Mouse (Mus musculus) layer of hippocampus, adult 2 months (tissue): ENCODE results near the gene Xrcc2. TPM values are rescaled to one million over a fixed set of nuclear protein-coding genes. Genes with fewer than 3 reads are reported as not detected.
"Not testable (repeated sequence)": the region's sequence is repeated elsewhere in the genome, so short reads cannot be mapped to it uniquely, and the experiment has no call there.

Experiments used
- DNase-seq, 2 experiments: peaks; one replicate each; pipeline ENCODE4 v3.0.0; 2022; ENCODE audit warnings: low spot score in 2 of 2
- H3K27ac ChIP-seq: fragments of 200-600 bp; 2 replicates; pipeline ENCODE4 v1.8.1; 2022
- H3K4me3 ChIP-seq: fragments of 200-600 bp; 2 replicates; pipeline ENCODE4 v1.8.1; 2022; ENCODE audit warnings: mild to moderate bottlenecking
- CTCF ChIP-seq: fragments of 200-600 bp; conservative IDR thresholded peaks from 2 replicates; pipeline ENCODE4 v1.8.1; 2022; ENCODE audit warnings: antibody characterized with exemption, mild to moderate bottlenecking, moderate library complexity
- total RNA-seq, 2 experiments: library from RNA; stranded (reverse); gene quantifications; 2 replicates each; pipeline ENCODE4 v1.2.3; 2021

Xrcc2 gene
- total RNA-seq, 2 experiments from 2014 or later = 6.4 to 6.9 TPM

DNA sequence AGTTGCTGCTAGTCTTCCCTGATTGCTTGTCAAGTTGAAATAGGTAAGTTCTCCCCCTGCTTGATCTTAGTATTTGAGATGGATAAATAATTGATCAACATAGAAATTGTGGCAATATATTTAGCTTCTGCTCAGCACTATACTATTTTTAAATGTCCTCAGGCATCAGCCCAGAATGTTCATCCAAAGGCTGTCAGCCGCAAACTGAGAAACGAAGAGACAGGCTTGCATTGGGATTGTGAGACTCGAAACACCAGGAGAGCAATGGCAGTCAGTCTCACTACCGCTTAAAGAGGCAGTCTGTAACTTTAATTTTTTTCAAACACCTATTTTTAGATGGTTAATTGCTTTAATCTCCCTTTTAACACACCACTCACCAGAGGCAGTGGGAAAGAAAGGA is 13.8 kb upstream of the Xrcc2 start:
- no peak overlapping the region for H3K4me3 ChIP-seq
- H3K27ac ChIP-seq = peak overlapping the region; percentile 28; the same call in 1 of the 2 replicates
- DNase-seq = no peak
- no peak for TF ChIP-seq CTCF

DNA sequence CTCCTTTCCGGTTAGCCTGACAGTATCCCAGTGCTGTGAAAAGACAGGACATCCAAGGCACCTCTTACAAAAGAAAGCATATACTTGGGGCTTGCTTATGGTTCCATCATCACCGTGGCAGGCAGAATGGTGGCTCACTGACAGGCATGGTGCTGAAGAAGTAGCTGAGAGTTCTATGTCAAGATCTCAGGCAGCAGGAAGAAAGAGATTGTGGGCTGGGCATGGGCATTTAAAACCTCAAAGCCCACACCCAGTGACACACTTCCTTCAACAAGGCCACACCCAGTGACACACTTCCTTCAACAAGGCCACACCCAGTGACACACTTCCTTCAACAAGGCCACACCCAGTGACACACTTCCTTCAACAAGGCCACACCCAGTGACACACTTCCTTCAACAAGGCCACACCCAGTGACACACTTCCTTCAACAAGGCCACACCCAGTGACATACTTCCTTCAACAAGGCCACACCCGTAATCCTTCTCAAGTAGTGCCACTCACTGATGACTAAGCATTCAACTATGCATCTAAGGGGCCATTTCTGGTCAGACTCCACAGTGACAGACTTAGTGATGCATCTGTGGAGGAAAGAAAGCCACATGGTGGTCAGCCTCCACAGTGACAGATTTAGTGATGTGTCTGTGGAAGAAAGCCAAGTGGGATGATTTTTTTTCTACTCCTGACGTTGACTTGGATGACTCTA is 7.5 kb upstream of the Xrcc2 start:
- H3K4me3 ChIP-seq, DNase-seq, H3K27ac ChIP-seq: not testable (repeated sequence)

DNA sequence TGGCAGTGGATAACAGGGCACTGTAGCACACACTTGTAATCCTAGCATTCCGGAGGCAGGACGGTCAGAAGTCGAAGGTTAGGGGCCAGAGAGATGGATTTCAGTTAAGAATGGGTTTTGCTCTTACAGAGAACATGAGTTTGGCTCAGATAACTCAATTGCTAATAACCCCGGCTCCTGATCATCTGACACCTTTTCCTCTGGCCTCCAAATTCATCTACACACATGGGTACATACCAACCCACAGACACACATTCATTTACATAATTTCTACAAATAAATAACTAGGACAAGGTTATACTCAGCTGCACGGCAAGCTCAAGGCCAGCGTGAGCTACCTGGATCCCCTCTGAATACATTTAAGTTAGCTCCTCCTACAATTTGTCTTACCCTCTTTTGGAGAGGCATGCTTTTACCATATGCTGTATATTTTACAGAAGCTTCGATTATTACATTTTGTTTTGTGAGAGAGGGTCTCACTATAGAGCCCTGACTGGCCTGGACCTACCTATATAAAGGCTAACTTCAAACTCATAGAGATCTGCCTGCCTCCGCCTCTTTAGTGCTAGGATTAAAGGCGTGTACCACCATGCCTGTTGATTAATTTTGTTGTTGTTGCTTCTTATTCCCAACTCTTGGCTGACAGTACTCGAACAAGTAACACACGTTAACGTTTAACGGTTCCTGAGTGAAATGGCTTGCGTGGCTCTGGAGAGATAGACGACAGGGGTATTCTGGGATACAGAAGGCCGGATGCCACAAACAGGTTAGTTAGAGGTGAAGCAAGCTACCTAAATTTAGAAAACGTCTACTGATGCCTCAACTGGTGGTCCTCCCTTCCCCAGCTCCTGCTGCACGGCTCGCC is 691 bp downstream of the Xrcc2 start:
- TF ChIP-seq CTCF = no peak
- H3K27ac ChIP-seq = peak overlapping the region; percentile 76
- peak overlapping the region; percentile 87 for H3K4me3 ChIP-seq
- DNase-seq = no peak

DNA sequence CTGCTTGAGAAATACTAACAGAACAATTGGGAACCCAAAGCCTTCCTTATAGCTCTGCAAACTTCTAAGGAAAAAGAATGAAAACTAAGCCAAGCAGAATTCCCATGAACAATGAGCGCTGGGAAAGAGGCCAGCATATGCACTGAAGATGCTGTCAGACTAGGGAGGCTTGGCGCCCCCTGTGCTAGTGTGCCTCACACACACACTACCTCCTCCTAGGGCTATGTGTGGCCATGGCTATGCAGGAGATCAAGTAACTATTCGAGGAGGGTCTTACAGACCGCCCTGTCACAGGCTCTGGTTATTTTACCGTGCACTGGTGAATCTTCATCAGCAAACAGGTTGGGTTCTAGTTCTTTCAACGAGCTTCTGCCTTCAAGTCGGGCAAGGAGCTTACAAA is 7.7 kb downstream of the Xrcc2 start:
- DNase-seq = no peak
- no peak overlapping the region for H3K4me3 ChIP-seq
- 0 out of 2 replicates have a peak, but pooled peaks have one; percentile 8 for TF ChIP-seq CTCF
- no peak overlapping the region for H3K27ac ChIP-seq

DNA sequence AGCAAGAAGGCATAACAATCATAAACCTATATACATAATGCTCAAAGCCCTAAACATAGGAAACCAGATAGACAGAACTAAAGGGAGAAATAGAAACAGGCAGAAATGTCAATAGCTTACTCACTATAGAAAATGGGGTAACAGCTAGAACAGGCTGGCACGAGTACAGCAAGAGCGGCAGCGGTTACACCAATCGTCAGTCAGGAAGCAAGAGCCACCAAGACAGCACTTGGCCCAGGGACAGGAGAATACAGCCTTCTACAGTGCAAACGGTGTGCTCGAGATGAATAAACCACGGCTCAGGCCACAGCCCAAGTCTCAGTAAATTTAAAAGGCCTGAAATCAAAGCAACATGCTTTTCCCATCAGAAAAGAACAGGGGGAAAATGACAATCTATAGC is 9.4 kb downstream of the Xrcc2 start:
- H3K27ac ChIP-seq = no peak overlapping the region
- no peak for DNase-seq
- TF ChIP-seq CTCF = no peak
- H3K4me3 ChIP-seq = no peak overlapping the region

DNA sequence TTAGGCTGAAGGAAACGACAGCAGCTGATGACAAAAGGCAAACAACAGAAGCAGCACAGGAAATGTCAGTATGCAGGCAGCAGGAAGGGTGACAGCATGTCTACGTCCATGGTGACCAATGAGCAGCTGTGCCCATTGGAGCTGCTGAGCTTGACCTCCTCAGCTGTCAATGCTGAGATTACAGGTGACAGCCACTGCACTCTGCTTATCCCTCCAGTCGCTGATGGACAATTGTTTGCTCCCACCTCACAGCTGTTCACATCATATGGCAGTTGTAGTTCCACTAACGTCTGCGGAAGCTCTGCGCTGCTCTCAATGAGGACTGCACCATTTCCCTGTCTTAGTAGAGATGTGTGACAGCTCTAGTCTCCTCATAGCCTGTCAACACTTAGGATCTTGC is 9.8 kb downstream of the Xrcc2 start:
- TF ChIP-seq CTCF = no peak
- DNase-seq = no peak
- Histone ChIP-seq H3K27ac (peak overlapping the region; percentile 16; the same call in 1 of the 2 replicates), H3K4me3 (no peak overlapping the region)

DNA sequence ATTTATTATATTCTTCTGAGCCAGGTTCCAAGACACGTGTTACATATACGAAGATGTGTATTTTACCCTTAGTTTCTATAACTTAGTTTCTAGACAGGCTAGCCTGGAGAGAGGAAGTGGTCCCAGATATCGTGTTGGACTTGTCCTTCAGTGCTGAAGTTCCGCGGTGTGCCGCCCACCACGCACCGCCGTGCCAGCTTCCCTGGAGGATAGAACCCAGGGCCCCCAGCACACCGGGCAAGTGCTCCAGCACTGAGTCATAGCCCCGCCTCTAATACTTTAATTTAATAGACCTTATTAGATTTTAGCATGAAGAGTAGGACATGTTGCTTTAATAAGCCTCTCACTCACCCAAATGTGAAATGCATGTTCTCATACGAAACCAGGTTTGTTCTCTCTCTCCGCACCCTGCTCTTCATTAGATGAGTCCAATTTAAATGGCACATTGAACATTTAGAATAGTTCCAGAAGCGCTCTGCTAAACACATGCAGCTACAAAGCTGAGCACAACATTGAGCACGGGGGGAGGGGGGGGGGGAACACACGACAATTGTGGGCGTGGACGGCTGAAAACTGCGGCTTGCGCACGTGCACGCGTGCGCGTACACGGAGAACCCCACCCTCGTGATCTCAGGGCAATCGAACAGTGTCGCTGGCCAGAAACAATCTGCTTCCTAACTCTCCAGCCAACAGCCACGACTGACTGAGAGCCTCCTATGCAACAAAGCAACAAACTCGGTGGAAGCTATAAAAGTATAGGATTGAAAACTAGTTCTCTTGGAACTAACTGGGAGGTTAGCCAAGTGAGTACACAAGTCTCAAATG is 33.7 kb downstream of the Xrcc2 start:
- TF ChIP-seq CTCF = no peak
- DNase-seq = no peak
- Histone ChIP-seq H3K4me3 (peak overlapping the region; percentile 41), H3K27ac (0 out of 2 replicates have a peak overlapping the region, but pooled peaks have one; percentile 46)

DNA sequence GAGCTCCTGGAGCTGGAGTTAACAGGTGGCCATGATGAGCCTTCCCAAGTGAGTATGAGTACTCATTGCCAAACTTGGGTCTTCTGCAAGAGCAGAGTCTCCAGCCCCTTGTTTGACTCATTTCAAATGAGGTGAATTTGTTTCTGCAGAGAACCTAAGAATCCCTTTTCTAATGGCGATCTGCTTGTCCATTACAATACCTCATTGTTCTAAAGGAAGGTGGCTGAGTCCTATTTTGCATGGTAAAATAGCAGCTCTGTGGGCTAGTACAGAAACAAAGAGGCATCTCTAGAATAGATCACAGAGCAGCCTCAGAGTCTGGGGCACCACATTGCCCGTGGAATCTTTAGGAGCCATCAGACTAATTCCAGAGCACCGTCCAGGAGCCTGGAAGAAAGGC is 34.6 kb downstream of the Xrcc2 start:
- Histone ChIP-seq H3K27ac (no peak overlapping the region), H3K4me3 (no peak overlapping the region)
- DNase-seq = no peak
- TF ChIP-seq CTCF = no peak

DNA sequence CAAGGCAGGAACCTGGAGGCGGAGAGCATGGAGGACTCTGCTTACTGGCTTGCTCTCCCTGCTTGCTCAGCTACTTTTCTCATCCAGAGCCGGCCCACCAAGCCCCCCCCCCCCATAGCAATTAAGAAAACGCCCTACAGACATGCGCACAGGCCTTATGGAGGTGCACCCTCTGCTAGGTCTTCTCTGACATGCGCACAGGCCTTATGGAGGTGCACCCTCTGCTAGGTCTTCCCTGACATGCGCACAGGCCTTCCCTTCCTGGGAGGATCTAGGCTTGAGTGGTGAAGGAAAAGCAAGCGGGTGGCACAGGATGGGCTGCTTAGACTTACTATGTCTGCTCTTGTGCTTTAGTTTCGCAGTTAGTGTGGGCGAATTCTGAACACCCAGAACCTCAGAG is 37.3 kb downstream of the Xrcc2 start:
- Histone ChIP-seq H3K4me3 (no peak overlapping the region), H3K27ac (no peak overlapping the region)
- no peak for DNase-seq
- TF ChIP-seq CTCF = no peak

DNA sequence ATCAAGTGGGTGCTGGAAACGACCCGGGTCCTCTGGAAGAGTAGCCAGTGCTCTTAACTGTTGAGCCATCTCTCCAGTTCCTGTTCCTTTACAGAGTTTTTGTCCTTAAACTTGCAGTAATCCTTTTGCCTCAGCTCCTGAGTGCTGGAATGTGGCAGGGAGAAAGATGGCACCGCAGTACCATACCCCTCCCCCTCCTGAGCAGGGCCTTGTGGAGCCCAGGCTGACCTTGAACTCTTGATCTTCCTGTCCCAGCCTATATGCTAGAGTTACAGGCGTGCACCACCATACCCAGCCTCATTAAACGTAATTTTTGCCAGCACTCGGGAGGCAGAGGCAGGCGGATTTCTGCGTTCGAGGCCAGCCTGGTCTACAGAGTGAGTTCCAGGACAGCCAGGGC is 38.9 kb downstream of the Xrcc2 start:
- DNase-seq = no peak
- H3K27ac ChIP-seq = no peak overlapping the region
- H3K4me3 ChIP-seq = no peak overlapping the region
- TF ChIP-seq CTCF = no peak

DNA sequence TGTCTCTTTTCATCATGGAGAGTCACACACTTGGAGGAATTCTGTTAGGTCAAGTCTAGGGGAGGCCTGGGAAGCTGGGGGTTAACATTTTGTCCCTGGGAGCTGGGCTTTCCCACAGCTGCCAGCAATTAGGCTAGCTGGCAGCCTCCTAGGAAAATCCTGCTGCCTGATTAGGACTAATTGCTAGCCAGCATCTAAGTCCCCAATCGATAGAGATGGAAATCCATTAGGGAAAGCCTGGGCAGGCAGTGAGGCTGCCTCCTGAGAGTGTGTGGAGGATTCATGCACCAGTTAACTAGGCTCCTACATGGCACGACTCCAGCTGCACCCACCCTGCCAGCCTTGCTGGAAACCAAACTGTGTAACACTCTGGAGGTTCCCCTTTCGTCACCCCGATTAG is 39.5 kb downstream of the Xrcc2 start:
- H3K27ac ChIP-seq = no peak overlapping the region
- TF ChIP-seq CTCF = no peak

DNA sequence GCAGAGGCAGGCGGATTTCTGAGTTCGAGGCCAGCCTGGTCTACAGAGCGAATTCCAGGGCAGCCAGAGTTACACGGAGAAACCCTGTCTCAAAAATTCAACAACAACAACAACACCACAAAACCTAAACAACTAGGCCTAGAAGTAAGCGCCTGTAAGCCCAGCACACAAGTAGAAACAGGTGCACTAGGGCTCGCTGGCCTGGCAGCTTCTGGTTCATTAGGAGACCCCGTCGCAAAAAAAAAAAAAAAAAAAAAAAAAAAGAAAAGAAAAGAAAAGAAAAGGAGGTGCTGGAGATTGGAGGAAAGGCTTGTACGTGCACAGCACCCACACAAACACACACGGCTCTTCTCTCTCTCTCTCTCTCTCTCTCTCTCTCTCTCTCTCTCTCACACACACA is 40.1 kb downstream of the Xrcc2 start:
- H3K27ac ChIP-seq = no peak overlapping the region
- no peak for TF ChIP-seq CTCF

More for the DNA sequence above, 39.5 kb downstream of the Xrcc2 start:
- no peak overlapping the region for H3K4me3 ChIP-seq
- peak; percentile 58 to 60 for DNase-seq

DNA sequence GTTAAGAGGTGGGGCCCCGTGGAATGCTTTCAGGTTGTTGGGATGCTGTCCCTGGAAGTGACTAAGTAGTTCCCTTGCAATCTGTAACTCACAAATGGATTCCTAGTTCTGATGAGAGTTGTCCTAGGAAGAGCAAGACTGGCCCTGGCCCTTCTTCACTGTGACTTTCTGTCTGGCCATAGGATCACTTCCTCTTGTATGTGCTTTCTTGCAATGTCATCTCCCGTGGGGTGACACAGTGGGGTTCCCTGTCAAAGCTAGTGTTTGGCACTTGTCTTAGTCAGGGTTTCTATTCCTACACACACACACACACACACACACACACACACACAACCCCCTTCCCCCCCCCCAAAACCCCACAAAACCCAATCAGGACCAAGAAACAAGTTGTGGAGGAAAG is 42.5 kb downstream of the Xrcc2 start:
- no peak for TF ChIP-seq CTCF
- no peak for DNase-seq
- Histone ChIP-seq H3K4me3 (no peak overlapping the region), H3K27ac (no peak overlapping the region)

More for the DNA sequence above, 40.1 kb downstream of the Xrcc2 start:
- no peak overlapping the region for H3K4me3 ChIP-seq
- DNase-seq = no peak
